Mouse (Mus musculus) stomach, postnatal 0 days (tissue): Measurements from ENCODE around the gene 6030468B19Rik.

Experiments
- CTCF ChIP-seq: IDR thresholded peaks from 2 replicates; pipeline ENCODE4 v1.5.1; 2016; ENCODE audit warnings: antibody characterized with exemption, low read depth, mild to moderate bottlenecking, moderate library complexity
- EP300 ChIP-seq: optimal IDR thresholded peaks from 2 replicates; pipeline ENCODE3; 2016; ENCODE audit warnings: antibody characterized with exemption

DNA sequence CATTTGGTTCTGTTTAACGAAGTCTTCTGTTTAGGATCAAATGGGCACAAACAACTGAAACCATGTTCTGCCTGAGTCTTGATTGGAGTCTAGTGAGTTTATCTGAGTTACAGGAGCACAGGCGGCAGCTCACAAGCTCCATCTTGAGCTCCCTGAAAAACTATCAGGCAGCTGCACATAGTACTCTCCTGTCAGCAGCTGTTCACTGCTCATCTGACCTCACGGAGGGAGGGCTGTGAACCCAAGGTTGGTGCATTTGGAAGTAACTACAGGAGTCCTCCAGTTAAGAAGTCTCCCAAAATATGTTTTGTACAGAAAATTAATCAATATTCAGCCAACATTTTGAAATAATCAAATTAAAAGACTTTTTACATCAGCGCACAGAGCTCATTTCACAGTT lies 48.8 kb upstream of the 6030468B19Rik start:
- TF ChIP-seq CTCF (no peak), EP300 (no peak)
